Mouse (Mus musculus): ENCODE data around the gene Slc26a3. TPM values are rescaled to one million over a fixed set of nuclear protein-coding genes. Genes with fewer than 3 reads are reported as not detected.

Gene Slc26a3
- polyA plus RNA-seq (2012; rRNA removed): 0.34 and 0.80 TPM in 2 replicates

DNA sequence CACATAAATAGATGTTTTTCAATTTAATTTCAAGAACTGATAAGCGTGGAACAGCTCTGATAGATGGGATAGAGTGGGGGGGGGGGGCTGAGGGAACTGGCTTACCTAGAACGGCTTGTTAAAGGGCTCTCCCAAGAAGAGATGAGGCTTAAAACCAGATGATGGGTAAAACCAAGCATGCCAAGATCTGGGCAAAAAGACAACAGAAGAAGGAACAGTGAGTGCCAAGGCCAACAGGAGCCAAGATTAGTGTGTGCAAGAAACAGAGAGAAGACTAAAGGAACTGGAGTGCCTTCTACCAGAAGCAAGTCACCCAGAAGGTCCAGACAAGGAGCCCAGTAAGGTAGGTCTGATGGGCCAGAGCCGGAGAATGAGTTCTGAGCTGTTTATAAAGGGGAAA, at the start of gene Slc26a3:
Slc26a3 (plus strand) TSS at position 301 of the 400 bp plus-strand sequence.
- no peak for DNase-seq (ENCODE audit: low spot score)

DNA sequence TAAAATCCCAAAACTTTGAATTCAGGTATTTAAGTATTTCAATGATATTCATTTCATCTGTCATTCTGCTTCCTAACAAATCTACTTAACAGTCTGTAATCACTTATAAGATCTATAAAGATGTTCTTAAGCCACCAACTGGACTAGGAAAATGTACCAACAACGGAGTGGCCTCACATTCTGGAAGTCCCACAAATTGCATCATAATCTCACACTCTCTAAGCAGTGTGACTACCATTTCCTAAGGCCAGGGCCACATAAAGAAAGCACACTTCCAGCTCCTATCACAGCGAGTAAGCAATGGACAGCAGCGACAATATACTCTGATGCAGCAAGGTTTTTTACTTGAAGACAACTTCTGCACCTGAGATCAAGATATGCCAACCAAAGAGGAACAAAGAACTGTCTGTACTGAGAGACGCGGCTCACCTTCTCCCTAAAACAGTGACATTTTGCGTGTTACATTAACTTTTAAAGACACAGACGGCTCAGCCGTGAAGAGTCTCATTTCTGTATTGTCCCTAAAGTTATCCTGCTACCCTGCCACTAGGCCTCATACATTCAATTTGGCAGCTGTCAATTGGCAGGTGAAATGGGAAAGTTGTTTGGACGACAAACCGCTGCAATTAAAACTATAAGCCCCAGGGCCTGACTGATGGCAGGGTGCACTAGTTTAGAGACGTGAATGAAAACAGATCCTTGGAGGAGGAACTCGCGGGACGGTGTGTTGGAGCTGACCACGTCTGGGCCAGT, 40.3 kb upstream of the Slc26a3 start:
- no peak for DNase-seq (ENCODE audit: low spot score)

DNA sequence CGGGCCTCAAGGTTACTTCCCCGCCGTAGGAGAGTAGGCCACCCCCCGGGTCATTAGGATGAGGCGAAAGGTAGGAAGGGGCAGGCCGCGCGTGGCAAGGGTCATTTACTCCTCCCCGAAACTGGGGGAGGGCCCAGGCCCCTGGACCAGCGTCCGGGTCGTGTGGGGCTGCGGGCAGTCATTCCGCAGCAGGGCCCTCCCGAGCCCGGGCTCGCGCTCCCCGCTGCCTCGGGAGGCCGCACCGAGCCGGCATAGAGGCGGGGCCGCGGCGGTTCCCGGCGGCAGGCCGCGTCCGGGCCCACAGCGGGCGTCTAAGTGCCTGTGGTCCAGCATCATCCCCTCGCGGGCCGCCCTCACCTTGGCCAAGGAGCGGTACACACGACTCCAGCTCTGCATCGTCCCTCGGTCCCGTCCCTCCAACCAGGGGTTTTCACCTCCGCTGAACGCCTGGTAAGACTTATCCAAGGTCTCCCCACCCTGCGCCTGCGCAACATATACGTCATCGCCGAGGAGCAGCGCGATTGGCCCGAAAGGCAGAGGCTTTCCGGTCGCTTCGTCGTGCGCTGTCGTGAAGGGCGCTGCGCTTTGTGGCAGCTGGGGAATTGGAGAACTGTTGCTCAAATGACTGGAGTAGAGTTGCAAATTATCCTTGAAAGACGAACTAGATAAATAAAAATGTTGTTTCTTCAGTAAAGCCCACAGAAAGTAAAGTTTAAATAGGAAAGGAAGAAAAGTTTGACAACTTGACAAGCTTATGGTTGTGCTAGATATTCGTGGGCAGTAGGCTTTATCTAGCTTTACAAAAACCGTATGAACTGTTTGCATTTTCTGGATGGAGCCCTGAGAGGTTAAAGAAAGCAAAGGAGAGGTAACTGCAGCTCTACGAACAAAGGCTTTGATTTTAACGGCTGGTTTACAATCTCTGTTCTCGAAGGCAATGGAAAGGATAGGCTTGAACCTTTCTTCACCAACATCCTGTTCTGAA, 39.4 kb upstream of the Slc26a3 start, which contains the start of gene Dld:
Dld (minus strand) TSS at position 510 of the 985 bp plus-strand sequence.
- DNase-seq (ENCODE audit: low spot score): peak; percentile 93

DNA sequence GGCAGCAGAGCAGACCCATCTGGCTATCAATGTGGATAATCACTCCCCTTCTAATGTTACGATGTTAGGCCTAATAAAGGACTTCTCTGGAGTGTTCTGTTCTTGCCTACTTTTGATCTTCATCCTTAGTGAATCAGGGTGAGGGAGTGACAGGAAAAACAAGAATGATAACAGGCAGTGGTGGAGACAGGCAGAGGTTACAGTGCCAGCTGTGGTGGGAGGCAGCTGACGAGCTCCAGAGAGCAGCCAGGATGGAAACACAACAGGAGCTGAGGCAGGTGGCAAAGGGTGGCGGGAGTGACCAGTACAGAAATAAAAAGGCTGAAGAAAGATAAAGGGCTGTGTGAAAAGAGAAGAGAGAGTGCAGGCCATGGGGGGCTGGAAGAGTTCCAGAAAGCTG, 24.2 kb upstream of the Slc26a3 start:
- DNase-seq (ENCODE audit: low spot score): no peak

DNA sequence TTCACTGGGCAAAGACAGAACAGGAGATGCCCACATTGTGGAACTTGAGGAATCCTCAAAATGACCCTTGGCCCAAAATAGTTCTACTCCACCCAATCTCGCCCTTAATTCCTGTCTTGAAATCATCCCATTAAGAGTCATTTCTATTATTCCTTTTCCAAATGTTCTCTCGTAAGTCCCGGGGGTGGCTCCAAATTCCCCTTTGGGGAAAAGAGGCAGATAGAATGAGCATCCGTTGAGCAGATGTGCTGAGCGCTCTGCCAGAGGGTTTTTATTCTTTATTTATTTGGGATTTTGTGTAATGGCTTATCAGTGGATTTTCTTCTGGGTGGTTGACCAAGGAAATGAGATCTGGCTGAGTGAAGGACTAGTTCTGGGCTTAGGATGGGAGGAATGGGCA, 22.9 kb upstream of the Slc26a3 start:
- no peak for DNase-seq (ENCODE audit: low spot score)

DNA sequence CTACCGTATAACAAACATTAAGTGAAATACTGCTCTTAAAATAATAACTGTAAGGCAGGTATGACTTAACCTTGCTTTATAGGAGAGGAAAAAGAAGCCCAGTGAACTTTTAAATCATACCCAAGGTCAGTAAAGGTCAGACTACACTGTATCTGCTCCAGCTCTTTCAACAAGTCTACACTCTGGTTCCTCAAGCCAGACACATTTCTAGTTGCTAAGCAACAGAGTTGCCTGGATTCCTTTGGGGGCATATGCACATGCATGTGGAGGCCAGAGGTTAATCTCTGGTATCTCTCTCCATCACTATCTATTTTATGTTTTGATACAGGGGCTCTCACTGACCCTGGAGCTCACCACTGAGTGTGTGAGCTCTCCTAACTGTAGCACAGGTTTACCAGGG, 21.6 kb upstream of the Slc26a3 start:
- no peak for DNase-seq (ENCODE audit: low spot score)

DNA sequence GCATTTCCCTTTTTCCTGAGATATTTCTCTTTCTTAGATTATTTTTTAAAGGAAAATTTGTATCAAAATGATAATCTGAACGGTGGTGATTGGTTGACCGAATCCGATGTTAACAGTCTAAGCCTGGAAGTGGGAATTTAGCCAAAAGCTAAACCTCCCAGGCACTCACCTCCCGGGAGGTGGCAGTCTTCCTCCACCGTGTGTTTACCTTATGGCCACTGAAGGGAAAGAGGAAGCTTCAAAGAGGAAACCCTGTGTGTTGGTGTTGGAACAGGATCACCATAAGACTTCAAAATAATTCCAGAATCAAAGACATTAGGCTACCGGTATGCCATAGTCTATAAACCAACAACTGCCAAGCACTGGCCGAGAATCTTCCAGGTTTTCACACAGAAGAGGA, 21.0 kb upstream of the Slc26a3 start:
- no peak for DNase-seq (ENCODE audit: low spot score)

DNA sequence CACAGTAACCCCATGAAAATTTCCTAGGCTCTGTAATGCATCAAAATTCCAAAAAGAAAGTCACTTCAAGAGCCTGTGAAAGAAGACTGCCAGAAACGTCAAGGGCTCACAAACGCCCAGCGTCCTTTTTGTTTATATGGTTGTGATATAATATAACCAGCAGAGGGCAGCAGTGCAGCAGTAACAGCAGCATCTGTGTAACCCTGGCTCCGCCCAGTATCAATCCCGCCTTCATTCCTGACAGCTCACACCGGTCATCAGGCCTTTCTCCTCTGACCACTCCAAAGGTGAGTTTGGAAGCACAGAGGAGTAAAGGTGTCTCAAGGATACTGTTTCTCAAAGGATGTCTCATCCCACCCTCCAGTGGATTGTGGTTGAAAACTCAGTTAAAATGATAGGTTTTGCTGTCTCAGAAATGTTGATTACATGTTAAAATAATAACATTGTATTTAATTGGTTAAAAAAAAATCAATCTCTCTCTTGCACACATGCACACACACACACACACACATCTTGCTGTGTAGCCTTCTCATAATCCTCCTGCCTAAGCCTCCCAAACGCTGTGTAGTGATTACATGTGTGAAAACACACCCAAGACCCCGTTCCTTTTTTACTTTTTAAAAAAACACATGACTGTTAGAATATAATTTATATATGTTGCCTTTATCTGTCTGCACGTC, 15.9 kb upstream of the Slc26a3 start:
- peak; percentile 28 for DNase-seq (ENCODE audit: low spot score)

DNA sequence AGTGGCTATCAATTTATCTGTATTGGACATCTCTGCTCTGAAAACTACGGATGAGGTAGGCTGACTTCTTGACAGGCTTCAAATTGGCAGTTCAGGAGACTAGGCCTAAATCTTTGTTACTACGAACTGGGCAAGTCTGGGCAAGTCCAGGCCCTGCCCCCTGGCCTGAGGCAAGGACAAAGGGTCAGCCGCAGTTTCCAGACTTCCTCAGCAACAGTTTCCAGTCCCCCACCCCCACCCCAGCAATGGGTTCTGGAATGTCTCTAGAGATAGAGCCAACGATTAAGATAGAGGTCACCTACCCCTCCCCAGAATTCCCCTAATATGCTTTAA, 15.4 kb upstream of the Slc26a3 start:
- DNase-seq (ENCODE audit: low spot score): no peak

DNA sequence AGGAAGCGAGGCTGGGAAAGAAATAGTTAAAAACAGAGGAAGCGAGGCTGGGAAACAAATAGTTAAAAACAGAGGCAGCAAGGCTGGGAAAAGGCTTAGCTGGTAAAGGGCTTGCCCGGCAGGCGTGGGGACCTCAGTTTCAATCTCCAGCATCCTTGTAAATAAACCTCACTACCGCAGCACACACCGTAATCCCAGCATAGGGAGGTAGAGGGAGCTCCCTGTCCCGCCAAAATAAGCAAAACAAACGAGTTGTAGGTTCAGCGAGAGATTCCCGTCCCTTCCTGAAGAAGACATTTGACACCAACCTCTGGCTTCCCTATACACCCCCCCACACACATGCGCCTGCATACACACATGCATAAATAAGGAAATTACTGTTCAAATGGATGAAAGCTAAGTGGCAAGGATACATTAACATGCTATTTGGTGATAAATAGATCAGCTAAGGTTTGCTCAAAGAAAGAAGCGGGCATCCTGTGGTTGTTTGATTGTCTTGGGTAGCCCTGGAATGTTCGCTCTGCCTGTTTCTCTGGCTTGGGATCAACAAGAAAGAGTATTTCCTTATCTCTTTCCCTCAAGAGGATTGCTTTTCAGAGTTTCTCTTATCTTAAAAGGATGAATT, 14.2 kb upstream of the Slc26a3 start:
- no peak for DNase-seq (ENCODE audit: low spot score)

DNA sequence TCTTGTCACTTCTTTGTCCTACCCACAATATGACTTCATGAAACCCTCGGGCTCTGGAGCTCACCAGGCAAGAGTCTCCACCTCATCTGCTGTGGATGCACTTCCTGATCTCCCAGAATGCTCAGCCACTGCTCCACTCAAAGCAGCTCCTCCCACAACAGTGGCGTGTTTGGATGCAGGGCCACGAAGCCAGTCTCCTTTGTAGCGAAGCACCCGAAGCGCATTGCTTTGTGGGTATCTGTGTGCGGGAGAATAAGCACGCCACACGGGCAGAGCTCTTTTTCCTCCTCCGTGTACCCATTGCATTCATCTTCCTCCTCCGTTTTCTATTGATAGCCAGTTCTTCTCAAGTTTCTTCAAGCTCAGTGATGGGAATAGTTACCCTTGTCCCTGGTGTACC, 13.4 kb upstream of the Slc26a3 start:
- no peak for DNase-seq (ENCODE audit: low spot score)

DNA sequence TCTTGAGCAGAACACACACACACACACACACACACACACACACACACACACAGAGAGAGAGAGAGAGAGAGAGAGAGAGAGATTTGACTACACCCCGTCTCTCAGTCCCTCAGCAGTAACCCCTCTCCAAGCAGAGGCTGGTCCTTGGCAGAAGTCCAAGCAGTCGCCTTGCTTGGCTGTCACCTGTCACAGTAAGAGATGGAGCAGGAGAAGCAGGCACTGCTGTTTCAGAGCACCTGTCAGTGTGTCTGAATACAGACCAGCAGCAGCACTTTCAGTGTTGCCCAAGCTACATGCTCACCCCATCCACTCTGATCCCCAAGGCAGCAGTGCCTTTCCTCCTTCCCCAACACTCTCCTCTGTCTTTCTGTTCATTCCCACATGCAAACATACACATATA, 9.8 kb upstream of the Slc26a3 start:
- DNase-seq (ENCODE audit: low spot score): no peak

DNA sequence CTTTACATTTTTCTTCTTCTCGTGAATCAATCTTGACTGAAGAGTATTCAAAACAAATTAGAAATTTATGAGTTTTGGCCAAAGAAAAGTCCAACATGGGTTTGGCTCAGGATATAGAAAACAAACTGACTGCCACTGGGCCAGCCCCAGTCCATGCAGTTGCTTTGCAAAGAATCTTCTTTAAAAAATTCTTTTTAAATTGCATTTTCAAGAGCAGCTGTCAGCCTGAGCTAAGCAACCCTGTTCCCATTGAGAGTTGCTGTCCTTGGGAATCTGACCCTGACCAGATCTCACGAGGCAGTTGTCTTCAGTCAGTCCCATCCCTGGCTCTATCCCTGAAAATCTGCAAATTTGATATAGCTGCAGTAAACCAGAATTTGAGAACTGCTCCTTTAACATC, 8.2 kb upstream of the Slc26a3 start:
- DNase-seq (ENCODE audit: low spot score): no peak

DNA sequence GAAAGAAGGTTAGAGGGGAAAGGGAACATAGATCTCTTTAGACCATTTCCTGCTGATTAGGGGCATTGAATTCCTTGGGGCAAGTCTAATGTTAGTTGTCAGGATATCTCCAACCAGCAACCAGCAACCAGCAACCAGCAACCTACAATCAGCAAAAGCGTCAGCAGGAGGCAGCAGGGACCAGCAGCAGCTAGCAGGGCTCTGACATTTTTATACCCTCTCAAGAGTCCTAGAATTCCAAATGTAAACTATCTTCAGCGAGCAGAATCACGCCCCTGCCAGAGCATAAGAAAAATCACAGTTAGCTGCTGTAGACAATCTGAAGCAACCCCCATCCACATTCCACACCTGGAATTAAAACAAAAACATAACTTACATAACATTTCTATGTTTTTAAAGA, 3.4 kb upstream of the Slc26a3 start:
- no peak for DNase-seq (ENCODE audit: low spot score)

DNA sequence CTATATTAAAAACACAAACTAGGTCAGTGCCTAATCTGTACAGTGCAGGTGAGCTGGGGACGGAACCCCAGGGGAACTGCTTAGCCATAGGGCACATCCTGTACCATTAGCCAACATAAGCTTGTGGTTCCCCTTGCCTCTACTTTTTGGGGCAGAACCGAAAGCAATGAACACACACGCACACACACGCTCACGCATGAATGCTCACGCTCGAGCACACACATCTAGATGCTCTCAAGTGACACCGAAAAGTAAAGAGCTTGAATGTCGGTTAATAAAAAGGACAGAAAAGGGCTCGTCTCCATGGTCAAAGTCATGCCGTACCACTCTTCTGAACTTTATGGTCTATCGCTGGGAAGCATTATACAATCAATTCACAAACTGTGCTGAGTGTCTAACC, 1.0 kb downstream of the Slc26a3 start:
- DNase-seq (ENCODE audit: low spot score): no peak

DNA sequence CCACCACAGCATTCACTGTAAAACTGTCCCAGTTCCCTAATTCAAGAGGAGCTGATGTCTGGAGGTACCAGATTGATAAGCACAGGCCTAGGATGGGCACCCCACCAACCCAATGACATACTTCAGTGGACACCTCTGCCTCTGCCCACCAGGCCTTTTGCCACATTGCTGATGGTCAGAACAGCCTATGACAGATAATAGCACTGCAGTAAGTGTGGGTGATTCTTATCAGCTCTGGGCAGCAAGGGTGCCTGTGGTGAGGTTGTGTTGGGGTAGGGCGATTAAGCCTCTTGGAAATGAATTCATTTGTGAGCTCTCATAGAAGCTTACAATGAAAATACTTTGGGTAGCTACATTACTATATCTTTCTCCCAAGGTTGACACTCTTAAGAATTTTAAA, 5.2 kb downstream of the Slc26a3 start:
- DNase-seq (ENCODE audit: low spot score): no peak

DNA sequence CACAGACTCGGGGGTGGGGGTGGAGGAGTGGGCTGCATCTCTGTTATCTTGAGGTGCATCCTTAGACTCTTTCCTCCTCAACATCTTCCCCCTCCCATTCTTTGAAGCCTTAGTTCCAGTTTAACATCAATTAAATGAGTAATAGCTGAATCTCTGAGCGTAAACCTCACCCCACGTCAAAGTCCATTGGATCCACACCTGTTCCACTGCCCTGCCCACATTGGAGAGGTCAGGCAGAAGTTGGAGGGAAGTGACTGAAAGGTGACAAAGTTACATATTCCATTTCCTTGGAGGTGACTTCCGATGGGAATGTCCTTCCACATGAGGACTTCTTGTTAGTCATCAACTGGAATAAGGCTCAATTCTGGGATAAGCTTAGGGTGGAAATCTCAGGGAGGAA, 7.0 kb downstream of the Slc26a3 start:
- no peak for DNase-seq (ENCODE audit: low spot score)

DNA sequence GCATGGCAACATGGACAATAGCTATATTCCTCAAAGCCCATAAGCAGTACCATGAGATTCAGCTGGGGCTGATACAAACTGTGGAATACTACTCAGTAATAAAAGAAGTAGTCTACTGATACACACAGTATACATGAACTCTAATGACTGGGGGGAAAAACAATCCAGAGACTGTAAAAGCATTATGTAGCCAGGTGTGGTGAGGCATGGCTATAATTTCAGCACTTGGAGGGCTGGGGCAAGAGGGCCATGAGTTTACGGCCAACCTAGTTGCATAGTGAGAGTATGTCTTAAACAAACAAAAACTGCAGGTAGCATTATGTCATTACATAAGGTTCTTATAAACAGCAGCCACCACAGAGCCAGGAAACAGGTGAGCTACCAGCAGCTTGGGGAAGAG, 10.2 kb downstream of the Slc26a3 start:
- DNase-seq (ENCODE audit: low spot score): no peak

DNA sequence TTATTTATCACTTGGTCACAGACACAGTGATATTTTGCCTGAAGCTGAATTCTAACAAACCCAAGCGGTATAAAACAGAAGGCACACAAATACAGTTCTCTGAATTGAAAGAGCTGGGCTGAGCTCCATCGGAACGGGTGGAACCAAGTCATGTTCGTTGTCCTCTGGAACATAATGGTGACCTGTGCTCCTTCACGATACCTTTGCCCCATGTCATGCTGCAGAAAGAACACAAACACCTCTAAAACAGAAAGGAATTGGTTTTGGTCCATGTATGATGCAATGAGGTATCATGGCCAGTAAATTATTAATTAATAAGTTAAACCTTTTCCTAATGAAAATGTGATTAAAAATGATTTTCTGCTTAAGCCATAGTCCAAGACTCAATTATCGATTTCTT, 11.3 kb downstream of the Slc26a3 start:
- no peak for DNase-seq (ENCODE audit: low spot score)

DNA sequence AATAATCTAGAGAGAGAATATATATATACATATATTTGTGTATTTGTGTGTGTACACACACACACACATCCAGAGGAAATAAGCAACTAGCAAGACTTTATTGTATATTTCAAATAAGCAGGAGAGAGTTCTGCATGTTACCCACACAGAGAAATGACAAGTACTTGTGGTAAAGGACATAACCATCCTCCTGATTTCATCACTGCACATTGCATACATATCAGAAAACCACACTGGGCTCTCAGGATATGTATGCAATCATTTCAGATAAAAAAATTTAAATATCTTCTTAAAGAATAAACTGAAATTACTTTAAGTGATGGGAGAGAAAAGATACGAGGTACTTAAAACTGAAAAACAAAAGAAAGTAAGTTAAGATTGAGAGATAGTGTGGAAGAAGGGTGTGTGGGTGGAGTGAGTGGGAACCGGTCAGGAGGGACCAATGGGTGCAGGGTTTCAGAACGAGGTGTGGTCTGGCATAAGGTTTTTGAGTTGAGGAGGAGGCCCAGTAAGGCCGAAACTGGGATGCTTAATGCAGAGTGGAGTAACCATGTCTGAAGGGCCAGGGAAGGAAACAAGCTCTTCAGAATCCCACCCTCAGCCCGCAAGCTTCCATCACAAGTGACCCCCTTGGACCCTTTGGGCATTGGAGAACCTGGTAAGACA, 14.0 kb downstream of the Slc26a3 start:
- no peak for DNase-seq (ENCODE audit: low spot score)

DNA sequence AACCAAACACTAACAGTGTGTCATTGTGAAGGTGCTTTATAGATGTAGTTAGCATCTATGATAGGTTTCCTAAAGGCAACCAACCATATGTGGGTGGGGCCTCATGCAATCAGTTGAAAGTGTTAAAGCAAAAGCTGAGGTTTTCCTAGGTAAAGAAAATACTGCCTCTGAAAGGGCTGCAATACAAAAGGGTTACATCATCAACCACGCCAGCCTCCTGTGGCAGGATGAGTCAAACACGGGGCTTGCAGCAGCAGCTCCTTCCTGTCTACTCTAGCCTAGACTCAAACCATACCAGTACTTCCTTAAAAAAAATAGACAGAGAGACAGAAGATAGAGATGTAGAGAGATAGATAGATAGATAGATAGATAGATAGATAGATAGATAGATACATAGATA, 25.3 kb downstream of the Slc26a3 start:
- DNase-seq (ENCODE audit: low spot score): no peak

Data from urinary bladder, adult 2 months (tissue).